Mouse (Mus musculus) inflammation-experienced regulatory T-cells, adult 6 months (primary cell): ENCODE measurements at regions not wholly inside any gene's neighbourhood (a gene's known extent, or its start where the extent isn't known, plus 50 kb on each side); places are given as distances from the start of the nearest gene placed in this dataset.

Source experiments
- ATAC-seq: one replicate; pipeline ENCODE4 v1.8.0; 2017

GRCm38 (mm10) chr4:8949951-8950350 lies 711.1 kb upstream of the Car8 start:
- ATAC-seq = no peak

DNA sequence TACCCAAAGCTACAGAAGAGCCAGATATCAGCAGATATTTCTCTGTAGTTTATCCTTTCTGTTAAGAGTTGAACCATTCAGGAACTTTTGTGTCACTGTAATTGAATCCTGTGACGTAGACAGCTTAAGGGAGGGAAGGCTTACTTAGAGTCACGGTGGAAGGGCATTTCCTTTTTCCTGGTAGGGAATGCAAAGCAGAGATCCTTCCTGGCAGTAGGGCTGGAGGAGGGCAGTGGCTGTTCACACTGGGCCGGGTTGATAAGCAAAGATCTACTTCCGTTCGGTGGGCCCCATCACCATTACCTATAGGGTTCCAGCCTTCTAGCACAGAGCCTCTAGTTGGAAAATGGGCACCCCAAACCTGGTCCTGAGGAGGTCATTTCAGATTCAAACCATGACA lies 710.7 kb upstream of the Car8 start:
- ATAC-seq = no peak

DNA sequence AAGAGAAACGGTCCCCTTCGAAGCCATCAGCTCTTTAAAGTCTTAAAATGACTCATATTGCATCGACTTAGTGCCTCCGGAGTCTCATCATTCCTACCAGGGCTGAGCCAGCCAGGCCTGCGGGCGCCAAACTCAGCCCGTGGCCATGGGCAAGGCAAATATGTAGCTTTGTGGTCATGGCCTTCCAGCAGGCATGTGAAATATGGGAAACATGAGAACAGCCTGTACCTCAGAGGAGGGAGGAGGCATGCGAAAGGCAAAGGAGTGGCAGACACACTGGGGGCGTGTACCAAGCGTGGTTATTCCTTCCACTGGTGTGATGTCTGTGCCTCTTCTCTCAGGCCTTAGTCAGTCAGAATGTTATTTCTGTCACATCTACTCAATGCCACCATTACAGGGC lies 706.3 kb upstream of the Car8 start:
- no peak for ATAC-seq

DNA sequence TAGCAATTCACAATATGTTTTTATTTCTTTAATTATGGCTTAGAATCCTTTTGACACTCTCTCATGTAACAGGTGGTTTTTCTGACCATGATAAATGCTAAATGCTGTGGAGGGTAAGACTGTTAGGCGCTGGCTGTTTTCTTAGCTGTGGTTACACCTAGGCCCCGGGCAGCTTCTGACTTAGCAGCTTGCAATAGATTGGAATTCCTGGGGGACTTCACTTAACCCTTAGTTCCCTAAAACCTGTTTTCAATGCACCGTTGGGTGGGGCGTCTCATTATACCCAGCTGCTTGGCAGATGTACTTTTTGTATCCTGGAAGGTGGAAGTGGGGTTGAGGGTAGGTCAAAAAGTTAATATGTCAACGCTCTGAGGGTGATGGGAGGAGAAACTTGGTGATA lies 704.2 kb upstream of the Car8 start:
- ATAC-seq = no peak

- no peak for ATAC-seq
These were observed 700.1 kb upstream of the Car8 start for GRCm38 (mm10) chr4:8938948-8939411.

DNA sequence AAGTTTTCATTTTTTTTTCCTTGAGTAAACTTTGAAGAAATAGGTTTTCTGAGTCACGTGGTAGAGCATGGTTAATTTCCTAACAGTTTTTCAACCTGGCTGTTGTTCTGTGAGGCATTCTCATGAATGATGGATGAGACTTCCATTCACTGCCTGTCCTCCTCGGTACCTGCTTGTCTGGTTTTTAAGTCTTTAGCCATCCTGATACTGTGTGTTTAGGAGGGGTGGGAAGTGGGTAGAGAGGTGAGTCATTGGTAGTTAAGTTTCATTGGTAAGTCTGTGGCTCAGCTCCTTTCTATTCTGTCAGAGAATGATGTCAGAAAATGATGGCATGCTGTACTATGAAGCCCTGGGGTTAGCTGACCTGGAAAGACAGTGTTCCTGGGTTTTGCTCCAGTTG lies 697.1 kb upstream of the Car8 start:
- no peak for ATAC-seq

GRCm38 (mm10) chr4:8934541-8934940 lies 695.7 kb upstream of the Car8 start:
- no peak for ATAC-seq

GRCm38 (mm10) chr4:8929346-8929745 lies 690.5 kb upstream of the Car8 start:
- ATAC-seq = no peak

- ATAC-seq = no peak
These were observed 689.9 kb upstream of the Car8 start for GRCm38 (mm10) chr4:8928551-8929305.

- ATAC-seq = peak; percentile 77
These were observed 688.5 kb upstream of the Car8 start for GRCm38 (mm10) chr4:8927276-8927906.

GRCm38 (mm10) chr4:8926642-8927275 lies 687.9 kb upstream of the Car8 start:
- peak; percentile 89 for ATAC-seq

DNA sequence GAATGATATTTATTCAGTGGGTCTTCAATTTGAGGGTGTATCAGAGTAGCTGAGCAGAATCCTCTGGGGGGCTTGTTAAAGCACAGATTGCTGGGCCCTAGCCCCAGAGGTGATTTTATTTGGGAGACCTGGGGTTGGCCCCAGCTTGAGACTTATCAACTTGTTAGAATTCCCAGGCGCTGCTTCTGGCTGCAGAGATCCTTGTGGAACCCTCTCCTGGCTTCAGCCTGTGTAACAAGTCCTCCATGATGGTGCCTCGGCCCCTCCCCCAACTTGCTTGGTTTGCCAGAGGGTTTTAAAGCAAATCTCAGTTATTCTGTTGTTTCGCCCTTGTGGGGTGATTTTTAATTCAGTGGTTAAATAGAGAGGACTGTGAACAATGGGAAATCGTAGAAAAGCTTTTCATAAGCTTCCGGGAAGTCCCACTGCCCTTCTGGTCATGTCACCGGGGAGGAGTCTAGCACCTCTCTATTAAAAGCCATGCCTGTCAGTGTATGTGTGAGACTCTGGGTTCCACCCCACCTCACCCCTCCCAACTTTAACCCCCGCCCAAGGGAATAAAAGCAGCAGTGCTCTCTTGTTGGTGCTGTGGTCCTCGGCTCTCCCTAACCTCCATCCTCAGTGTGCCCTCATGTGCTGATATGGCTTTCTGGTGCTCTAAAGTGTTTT lies 684.0 kb upstream of the Car8 start:
- ATAC-seq = no peak

GRCm38 (mm10) chr4:8921477-8922385 lies 682.9 kb upstream of the Car8 start:
- no peak for ATAC-seq

GRCm38 (mm10) chr4:8920306-8920705 lies 681.5 kb upstream of the Car8 start:
- no peak for ATAC-seq

GRCm38 (mm10) chr4:8919366-8919984 lies 680.6 kb upstream of the Car8 start:
- no peak for ATAC-seq
